Mouse (Mus musculus) testis, postnatal 14 days (tissue): ENCODE results near the gene Tmem170.
"Not testable (repeated sequence)": the region's sequence is repeated elsewhere in the genome, so short reads cannot be mapped to it uniquely, and the experiment has no call there.

Experiments used
- DNase-seq: peaks from one replicate; pipeline ENCODE4 v3.0.0; 2021; ENCODE audit warnings: low spot score

The Tmem170 gene

DNA sequence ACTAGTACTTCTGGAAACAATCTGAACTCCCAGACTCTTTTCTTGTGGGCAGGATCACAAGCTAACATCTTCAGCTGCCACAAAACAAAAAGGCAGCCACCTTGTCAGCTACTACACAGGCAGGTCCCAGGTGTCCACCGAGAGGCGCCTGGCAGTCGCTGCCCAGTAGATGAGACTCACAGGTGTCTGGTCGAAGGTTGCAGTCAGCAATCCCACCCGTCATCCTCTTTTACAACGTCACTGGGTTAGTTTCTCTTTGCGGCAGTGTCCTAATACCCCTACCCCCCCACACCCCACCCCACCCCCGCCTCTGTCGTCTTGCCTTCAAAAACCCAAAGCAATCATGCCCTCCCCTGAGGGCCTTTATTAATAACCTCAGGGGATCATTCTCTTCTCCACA lies 792 bp downstream of the Tmem170 start:
- no peak for DNase-seq

DNA sequence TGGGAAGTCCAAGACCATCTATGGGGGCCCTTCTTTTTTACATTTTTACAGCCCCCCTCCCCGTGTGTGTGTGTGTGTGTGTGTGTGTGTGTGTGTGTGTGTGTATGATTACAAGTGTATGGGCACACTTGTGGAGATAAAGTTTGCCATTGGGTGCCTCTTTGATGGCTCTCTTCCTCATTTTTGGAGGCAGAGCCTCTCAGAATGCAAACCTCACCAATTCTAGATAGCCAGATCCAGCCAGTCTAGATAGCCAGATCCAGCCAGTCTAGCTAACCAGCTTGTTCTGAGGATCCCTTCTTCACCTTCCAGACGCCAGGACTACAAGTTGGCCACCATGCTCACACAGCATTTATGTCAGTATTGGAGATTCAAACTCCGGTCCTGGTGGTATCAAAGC lies 5.3 kb downstream of the Tmem170 start:
- no peak for DNase-seq

DNA sequence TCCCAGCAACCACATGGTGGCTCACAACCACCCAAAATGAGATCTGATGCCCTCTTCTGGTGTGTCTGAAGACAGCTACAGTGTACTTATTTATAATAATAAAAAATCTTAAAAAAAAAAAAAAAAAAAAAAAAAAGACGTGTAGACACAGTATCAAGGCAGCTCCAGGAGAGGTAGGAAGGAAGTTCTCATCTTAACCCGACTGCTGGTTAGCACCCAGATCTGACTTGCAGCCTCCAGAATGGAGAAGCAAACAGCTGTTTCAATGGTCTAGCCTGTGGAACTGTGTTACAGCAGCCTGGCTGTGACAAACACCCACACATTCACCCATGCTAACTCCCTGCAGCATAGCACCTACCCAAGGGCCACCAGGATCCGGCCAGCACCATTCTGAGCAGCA lies 6.2 kb downstream of the Tmem170 start:
- DNase-seq: no peak

DNA sequence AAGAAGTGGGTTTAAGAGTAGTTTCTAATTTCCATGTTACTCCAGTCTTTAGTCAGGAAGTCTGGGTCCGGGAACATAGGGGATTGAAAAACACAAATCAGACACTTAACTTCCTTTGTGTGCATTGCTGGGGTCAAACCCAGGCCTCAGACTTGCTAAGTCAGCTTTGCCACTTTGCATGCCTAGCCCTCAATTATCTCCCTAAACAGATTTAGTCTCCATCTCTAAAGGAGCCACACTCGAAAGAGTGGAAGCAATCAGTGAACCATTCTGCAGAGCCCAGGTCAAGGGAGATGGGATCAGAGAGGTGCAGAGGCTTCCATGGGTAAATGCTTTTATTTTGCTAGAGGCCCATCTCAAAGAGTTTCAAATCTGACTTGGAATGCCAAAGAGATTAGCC lies 7.9 kb downstream of the Tmem170 start:
- no peak for DNase-seq

DNA sequence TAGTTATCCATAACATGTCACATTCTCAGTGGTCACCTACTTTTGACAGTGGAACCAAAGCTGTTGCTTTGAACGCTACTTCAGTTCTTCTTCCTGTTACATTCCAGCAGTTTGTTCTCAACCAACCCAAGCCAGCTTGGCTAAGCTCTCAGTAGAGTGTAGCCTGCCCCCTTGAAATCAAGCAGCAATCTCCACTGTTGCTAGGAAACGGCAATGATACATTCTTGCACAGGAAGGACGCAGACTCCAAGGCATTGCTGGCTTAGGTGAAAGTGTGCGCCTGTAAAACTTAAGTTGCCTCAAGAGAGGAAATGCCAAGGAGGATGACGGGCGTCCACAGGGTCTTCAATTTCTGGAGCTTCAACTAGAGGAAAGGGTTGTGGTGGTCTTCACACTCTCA lies 10.7 kb downstream of the Tmem170 start:
- peak; percentile 57 for DNase-seq

DNA sequence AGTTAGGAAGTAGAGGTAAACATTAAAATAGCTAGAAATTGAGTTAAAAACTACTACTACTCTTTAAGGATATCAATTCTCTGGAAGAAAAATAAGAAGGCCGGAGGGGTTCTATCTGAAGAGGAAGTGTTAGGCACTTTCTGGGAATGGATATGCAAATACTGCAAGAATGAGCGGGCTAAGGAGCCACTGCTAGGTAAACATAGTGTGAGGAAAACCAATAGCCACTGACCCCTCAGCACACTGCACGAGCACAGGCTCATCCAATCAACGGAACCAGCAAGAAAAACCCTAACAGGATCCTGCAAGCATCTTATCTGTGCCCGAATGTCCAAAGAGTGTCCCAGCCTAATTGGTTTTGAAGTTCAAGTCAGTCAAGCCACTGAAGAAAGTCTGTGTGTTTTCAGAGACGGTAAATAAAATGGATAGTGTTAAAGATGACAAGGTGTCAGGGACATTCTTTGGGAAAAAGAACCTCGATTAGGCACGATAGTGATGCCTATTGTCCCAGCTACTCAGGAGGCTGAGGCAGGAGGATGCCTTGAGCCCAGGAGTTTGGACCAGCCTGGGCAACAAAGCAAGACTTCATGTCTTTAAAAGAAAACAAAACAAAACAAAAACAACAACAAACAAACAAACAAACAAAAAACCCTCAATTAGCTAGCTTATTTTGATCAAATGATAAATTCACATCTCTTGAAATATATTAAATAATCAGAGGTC lies 11.3 kb downstream of the Tmem170 start:
- no peak for DNase-seq

DNA sequence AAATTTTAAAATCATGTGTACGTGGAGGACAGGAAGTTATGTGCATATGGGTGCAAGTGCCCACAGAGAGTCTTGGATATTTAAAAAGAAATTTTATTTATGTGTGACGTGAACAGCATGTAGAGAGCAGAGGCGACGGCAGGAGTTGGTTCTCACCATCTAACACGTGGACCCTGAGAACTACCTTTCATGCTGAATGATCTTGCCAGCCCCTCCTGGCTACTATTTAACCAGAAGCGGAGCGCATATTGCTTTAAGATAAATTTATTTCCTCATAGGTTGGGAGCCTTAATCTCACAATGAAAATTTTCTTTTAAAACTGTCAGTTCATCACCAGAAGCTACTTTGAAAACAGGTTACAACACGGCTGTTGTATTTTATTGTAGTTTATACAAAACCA lies 11.9 kb downstream of the Tmem170 start:
- DNase-seq: no peak

DNA sequence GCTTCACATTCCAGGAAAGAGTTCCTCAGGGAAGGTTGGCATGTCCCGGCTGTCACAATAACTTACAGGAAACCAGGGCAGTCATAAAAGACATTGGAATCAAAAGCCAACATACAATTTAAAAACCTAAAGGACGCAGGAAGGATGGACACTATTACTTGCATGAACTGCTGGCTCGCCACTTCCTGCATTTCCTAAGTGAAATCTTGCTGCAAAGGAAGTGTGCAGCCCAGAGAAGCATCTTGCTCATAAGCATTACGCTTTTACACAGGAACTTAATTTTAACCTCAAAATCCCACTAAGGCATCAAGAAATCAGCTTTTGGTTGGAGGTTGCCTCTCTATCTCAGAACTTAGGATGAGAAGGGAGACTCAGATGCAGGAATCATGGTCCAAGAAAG lies 13.3 kb downstream of the Tmem170 start:
- no peak for DNase-seq

DNA sequence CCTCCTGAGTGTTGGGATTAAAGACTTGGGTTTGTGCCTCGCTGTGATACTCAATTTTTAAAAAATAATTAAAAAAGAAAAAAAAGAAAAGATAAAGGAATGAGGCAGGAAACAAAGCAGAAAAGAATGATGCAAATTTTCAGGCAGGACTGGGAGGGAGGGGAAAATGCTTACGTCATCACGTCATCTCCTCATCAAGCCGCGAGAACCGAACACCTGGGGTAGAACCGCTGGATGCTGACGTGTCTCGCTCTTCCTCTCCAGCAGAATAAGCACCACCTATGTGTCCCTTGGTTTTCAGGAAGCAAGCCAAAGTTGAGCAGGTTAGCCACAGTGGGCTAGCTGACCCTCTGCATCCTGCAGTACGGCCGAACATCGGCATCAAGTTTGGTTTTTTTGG lies 20.6 kb downstream of the Tmem170 start:
- peak; percentile 39 for DNase-seq

DNA sequence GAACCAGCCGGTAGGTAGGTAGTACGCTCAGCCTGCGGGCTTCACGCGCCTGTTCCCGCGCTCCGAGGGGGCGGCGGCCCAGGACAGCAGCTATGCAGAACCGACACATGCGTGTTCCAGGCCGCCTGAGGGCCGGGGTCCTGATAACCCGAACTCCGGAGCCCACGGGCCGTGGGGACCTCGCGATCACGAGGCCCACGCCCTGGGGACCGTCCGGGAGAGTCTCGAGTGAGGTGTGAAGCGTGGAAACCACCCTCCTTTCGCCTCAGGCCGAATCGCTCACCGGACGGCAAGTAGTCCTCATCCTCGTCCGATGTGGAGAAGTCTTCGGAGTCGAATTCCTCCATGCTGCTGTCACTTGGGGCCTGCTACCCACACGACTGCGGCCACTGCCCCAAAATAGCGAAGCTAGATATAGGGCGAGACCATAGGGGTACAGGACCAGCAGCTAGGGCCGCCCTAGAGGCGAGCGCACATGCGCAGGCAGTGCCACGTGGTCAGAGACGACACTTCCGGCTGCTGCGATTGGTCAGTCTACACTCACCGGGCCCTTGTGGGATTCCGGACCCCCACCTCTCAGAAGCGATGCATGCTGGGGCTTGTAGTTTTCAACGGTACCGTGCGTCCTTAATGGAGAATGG lies 22.6 kb downstream of the Tmem170 start, which contains the start of gene Cfdp1:
Gene Cfdp1, minus strand, starts transcription at position 431 of the 641 bp plus-strand sequence.
- peak; percentile 98 for DNase-seq

DNA sequence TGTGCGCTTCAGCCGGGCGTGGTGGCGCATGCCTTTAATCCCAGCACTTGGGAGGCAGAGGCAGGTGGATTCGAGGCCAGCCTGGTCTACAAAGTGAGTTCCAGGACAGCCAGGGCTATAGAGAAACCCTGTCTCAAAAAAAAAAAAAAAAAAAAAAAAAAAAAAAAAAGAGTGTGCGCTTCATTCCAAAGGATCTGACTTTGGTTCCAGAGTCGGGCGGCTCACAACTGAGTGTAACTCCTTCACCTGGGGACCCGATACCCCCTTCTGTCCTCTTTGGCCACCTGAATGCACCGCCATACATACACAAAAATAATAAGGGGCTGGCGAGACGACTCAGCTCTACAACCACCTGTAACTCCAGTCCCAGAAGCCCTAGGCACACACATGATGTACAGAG lies 23.3 kb downstream of the Tmem170 start:
- DNase-seq: not testable (repeated sequence)

DNA sequence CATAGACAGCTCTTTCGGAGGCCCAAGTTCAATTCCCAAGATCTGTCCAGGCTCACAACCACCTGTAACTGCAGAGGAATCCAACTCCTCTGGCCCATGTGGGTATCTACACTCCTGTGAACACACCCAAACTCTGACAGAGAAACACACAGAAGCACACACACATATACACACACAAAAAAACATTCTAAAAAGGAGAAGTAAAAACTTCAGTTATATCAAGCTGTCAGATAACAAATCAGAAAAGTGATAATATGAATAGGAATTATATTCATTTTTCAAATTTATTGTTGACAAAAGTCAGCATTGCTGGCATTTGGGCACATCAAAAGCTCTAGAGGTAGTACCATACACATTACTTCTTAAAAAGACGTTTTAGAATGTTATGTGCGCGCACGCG lies 29.8 kb downstream of the Tmem170 start:
- DNase-seq: no peak

DNA sequence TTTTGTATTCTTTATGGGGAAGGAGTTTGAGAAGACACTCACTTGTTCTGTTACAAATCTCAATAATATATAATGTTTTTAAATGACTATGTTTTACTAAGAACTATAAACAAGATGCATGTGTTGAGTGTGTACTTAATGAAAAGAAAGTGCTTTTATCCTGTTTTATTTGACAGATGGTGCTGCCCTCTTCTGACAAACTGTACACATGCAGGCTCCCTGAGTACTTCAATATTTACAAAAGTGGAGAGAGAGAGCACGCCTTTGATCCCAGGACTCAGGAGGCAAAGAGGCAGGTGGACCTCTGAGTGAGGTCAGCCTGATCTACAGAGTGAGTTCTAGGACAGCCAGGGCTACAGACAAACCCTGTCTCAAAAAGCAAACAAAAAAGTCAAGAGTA lies 41.0 kb downstream of the Tmem170 start:
- DNase-seq: no peak

DNA sequence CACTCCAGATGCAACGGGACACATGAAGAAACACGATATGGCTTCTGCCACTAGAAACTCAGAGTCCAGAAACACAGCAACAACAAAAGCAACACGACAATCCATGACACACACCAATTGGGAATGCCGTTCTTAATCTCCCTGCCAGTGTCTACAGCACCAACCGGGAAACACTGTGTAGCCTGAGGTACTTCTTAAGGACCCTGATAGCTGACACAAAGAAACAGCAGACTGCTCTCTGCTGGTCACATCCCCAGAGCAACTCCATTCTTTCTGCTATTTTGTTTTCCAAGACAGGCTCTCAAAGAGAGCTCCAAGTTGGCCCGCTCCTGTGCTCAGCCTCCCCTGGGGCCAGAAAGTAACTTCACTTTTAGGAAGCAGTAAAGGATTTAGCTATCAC lies 42.5 kb downstream of the Tmem170 start:
- DNase-seq: no peak

DNA sequence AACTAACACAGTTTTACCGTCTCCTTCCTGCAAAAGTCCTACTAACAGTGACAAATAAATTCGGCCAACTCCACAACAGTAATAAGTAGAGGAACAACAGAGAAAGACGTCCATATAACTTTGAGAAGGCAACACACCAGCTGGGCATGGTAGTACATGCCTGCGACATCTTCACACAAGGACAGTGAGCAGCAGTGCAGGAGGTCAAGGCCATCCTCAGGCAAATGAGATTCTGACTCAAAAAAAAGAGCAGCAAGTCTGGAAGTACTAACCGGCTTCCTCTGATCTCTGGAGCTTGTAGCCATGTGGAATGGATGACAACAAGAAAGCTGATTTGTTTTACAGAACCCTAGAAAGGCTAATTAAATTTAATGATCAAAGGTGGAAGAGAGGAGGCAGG lies 43.6 kb downstream of the Tmem170 start:
- no peak for DNase-seq

DNA sequence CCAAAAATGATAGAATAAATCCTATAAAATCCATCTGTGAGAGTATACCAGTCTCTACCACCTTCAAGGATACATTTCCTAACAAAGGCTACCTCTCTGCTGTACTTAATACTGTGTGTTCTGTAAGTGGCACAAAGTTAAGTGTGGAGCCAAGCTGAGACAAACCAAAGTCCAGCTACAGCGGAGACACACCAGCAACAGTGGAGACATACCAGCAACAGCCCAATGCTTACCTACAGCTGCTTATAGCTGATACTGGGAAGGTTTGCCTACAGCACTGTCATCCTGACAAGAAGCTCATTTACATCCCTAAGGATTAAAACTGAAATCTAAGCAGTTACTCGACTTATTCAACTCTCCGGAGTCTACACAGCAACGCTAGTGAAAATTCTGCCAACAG lies 44.6 kb downstream of the Tmem170 start:
- no peak for DNase-seq

DNA sequence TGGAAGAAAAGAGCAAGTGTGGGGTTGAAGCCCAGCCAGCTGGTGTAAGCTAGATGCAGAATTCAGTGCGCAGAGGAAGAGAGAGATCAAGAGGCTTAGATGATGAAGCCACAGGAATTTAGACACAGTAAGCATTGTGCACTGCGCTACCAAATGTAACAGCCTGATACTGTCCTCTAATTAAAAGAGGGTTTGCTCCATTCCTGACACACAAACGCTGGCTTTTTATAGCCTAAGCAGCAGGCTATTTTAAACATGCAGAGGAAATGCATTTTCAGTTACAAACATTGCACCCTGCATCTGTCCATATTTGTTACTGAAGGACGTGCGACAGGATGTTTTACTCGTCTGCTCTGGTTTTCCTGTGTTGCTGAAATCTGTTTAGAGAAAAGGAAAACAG lies 48.0 kb downstream of the Tmem170 start:
- no peak for DNase-seq

DNA sequence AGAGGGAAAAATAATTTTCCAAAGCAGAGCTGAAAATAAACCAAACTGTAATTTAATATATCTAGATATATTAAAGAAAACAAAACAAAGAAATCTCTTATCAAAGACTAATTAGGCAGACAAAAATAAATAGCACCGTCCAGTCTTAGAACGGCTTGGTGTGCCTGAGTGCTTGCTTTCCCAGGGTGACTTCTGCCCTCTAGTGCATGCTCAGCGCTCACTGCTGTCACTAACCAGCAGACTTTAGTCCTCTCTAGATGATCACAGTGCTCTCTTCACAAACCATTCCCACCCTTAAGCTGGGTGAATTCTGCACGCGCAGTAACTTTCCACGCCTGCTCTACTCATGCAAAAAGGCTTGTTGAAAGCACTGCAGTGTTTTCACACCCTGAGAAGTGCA lies 51.3 kb downstream of the Tmem170 start:
- no peak for DNase-seq

DNA sequence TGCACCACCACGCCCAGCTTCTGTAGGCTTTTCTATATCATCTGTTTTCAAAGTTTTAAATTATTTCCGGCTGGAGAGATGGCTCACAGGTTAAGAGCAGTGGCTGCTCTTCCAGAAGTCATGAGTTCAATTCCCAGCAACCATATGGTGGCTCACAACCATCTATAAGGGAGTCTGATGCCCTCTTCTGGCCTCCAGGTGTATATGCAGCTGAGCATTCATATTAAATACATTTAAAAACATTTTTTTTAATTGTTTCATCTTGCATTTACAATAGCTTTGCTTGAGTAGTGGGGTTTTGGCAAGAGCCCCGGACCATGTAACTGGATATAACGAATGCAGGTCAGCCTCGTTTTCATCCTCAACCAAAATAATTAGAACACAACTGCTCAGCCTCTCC lies 52.2 kb downstream of the Tmem170 start:
- no peak for DNase-seq

DNA sequence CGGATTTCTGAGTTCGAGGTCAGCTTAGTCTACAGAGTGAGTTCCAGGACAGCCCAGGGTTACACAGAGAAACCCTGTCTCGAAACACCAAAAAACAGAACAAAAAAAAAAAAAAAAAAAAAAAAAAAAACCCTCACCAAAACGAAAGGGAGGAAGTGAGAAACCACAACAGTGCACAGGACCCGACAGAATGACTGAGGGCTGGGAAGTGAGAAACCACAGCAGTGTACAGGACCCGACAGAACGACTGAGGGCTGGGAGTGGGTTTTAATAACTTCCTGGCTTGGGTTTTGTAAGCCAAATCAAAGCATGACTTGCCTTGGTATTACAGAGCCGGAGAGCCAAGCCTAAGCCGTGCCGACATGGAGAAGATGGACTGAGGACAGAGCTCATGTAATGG lies 55.4 kb downstream of the Tmem170 start:
- no peak for DNase-seq

DNA sequence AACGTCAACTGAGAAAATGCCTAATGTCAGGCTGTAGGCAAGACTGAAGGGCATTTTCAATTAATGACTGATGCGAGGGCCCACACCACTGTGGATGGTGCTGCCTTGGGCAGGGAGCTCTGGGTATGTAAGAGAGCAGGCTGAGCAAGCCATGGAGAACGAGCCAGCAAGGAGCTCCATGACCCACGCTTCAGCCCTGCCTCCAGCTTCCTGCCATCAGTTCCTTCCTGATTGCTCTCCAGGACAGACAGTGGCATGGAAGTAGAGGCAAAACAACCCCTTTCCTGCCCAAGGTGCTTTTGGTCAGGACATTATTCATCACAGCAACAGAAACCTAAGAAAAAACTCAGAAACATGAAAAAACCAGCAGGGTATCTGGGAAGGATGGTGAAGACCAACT lies 55.9 kb downstream of the Tmem170 start:
- DNase-seq: no peak

DNA sequence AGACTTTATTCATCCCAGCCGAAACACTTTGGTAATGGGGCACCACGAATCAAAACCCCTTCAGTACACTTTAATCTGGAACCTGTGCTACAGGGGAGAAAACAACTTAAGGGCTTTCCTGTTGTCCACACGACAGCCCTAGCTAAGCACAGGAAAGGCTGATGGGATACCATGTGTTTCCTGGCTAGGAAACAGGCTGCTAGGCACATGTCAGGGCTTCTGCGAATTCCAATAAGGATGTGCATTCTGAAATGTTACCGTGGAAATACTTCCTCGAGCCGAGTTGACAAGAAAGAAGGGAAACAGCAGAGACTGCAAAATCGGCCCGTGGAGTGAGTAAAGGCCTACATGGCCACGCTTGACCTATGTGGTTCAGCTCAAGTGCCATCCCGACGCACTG lies 56.5 kb downstream of the Tmem170 start:
- no peak for DNase-seq

DNA sequence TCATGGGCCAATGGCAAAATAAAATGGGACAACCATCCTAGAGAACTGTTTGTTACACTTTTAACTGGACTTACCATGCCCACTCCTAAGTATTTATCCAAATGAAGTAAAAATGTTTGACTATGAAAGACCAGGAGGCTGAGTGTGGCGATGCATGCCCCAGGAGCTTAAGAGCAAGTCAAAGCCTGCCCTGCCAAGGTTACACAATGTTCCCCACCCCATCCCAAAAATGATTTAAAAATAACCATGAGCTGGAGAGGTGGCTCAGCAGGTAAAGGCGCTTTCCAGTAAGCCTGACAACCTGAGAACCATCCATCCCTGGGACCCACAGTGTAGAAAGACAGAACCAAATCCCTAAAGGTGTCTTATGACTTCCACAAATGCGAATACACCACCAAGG lies 58.0 kb downstream of the Tmem170 start:
- no peak for DNase-seq

DNA sequence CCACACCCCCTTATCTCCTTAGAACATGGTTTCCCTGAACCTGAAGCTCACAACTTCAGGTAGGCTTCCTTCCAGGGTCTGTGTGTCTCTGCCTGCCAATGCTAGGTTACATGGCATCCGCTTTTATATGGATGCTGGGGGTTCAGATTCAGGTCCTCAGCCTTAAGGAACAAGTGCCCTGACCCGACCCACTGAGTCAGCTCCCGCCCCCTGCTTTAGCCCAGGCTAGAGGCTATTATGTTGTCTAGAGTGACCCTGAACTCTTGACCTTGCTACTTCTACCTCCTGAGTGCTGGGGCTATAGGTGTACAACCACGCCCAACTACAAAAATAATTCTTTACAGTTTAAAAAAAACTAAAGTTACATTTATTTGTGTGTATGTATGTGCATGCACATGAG lies 61.5 kb downstream of the Tmem170 start:
- no peak for DNase-seq
